Mouse (Mus musculus) embryo, embryonic 10 days (tissue): ENCODE data around the gene 6330409D20Rik.

Source experiments
- DNase-seq: peaks from one replicate; pipeline ENCODE4 v3.0.0-alpha.2; 2015; ENCODE audit warnings: low spot score

Gene 6330409D20Rik

GRCm38 (mm10) chr2:32724149-32724548 lies 16.7 kb downstream of the 6330409D20Rik start:
- no peak for DNase-seq

DNA sequence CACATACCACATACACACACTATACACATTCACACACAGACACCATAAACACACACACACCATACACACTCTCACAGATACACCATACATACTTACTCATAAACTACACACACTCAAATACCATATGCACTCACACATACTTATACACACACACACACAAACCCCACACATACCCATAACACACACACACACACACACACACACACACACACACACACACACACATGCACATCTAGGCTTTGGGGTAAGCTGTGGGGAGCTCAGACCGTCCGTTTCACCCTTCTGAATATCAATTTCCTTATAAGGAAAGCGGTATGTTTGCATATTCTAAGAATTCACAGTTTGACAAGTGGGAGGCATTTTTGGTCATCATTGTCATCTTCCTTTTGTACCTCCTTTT lies 18.2 kb downstream of the 6330409D20Rik start:
- no peak for DNase-seq

GRCm38 (mm10) chr2:32722046-32722445 lies 18.8 kb downstream of the 6330409D20Rik start:
- DNase-seq, result no peak

DNA sequence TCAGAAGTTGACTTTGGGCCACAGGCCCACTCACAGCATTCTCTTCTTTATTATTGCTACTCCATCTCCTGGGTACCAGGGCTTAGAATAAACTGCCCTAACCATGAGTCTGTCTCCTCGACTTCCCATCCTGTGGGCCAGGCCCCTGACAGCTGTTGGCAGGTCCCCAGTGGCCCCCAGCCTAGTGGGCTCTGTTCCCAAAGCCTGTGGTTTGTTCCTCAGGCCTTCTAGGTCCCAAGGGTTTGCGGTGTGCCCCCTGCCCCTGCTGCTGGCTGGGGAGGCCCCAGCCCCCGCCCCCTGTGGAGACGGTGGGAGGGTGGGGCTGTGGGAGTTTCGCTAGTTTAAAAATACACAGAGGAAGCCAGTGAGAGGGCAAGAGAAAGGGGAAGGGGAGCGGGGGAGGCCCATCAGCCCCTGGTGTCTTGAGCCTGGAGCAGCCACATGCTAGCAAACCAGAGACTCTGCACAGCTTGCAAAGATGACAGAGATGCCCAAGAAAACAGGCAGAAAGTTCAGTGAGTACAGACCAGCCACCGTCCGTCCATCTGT lies 20.1 kb downstream of the 6330409D20Rik start, which contains the start of gene Sh2d3c:
Gene Sh2d3c (plus strand): TSS at position 375 of the 549 bp plus-strand sequence.
- no peak for DNase-seq

- no peak for DNase-seq
These were observed 20.8 kb downstream of the 6330409D20Rik start for GRCm38 (mm10) chr2:32720053-32720452.

GRCm38 (mm10) chr2:32718761-32719160 lies 22.1 kb downstream of the 6330409D20Rik start:
- no peak for DNase-seq

GRCm38 (mm10) chr2:32714987-32715425 lies 25.8 kb downstream of the 6330409D20Rik start:
- no peak for DNase-seq

GRCm38 (mm10) chr2:32714117-32714986 lies 26.5 kb downstream of the 6330409D20Rik start:
- no peak for DNase-seq

DNA sequence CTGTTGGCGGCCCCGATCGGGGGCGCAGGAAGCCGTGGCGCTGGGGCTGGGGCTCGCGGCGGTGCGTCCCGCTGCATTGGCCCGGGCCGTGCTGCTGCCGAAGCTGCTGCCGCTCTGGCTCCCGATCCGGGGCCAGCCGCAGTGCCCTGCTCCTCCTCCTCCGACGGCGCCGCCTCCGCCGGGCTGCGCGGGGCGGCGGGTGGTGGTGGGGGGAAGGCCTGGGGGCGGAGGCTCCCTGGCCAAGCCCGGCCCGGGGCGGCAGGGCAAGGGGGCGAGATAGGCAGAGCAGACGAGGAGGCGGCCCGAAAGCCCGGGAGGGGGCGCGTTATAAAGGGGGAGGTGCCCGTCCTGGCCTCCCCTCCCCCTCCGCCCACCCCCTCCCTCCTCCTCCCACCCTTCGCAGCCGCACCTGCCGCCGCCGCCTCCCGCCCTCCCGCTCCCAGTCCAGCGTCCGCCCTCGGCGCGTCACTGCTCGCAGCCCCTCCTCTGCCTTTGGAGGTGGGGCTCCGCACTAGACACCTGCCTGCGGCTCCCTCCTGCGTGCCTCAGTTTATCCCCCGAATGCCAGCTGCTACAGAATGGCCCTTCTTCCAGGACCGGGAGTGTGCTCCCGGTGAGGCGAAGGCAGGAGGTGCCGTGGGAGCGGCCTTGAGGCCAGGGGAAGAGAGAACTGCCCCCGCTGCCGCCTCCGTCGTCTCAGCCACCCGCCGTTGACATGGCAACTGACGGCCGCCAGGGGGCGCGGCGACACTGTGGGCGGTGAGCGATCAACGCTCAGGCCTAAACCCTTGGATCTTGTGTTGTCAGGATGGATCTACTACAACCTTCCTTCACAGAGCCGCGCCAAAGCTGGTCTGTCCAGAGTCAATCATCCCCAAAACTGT lies 27.6 kb downstream of the 6330409D20Rik start, which contains the start of gene Cdk9:
Gene Cdk9 (minus strand): TSS at position 143 of the 884 bp plus-strand sequence.
- DNase-seq, result peak; percentile 95

DNA sequence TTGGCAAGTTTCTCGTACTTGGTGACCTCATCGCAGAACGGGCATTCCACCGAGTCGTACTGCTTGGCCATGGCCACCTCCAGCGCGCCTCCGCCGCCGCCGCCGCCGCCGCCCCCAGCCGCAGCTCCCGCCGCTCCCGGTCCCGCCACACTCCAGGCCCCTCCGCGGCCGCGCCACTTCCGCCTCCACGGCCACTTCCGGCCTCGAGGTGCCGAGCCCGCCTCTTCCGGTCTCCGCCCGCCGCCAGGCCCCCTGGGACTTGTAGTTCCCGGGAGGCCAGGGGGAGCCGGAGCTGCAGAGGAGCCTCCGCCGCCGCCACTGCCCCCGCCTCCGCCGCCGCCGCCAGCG lies 28.3 kb downstream of the 6330409D20Rik start:
- peak; percentile 92 for DNase-seq

GRCm38 (mm10) chr2:32712108-32712551 lies 28.7 kb downstream of the 6330409D20Rik start:
- DNase-seq, result peak; percentile 60

GRCm38 (mm10) chr2:32711301-32712056 lies 29.3 kb downstream of the 6330409D20Rik start:
- no peak for DNase-seq

DNA sequence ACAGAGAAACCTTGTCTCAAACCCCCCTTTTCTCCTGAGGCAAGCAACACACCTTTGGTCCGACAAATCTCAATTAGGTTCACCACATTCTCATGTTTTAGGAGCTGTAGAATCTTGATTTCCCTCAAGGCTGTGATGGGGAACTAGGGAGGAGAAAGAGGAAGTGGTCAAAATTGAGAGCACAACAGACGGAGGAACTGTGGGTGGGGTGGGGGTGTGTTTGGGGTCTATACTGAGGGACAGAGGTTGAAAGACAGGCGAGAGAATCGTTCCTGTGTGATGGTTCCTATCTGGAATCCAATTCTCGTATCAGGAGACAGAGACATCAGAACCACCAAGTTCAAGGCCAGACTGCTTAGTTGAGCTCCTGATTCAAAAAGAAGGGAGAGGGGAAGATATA lies 30.4 kb downstream of the 6330409D20Rik start:
- no peak for DNase-seq

DNA sequence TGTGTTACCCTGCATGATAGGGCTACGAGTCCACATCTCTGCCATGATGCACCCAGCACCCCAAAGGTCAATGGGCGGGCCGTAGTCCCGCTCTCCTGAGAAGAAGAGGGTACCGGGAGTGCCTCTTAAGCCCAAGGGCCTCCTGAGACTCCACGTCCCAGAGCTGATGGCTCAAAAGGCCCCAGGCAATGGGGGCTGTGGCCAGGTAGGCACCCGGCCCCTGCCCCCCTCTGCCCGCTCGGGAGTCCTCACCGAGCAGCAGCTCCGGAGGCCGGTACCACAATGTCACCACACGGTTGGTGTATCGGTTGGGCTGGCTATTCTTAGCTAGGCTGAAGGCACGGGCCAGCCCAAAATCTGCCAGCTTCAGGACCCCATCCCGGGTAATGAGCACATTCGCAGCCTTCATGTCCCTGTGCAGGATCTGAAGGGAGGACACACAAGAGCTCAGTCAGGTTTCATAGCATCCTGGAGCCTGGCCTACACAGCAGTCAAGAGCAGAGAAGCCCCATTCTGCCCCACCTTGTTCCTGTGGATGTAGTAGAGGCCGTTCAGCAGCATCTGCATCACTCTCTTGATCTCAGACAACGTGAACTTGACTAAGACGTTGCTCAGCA lies 31.2 kb downstream of the 6330409D20Rik start:
- no peak for DNase-seq

DNA sequence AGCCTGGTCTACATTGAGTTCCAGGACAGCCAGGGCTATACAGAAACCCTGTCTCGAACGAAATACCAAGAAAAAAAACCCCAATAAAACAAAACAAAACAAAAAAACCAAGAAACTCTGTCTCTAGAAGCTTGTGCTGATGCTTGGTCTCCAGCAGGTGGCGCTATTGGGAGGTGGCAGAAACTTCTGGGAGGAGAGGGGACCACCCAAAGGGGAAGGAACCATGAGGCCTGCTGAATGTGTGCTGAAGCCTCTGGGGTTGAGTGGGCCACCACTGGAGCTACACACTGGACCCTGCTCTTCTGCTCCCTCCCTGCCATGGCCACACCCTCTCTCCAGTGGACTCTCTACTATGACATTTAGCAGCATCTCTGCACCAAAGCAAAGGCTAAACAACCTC lies 32.2 kb downstream of the 6330409D20Rik start:
- peak; percentile 85 for DNase-seq

- no peak for DNase-seq
These were observed 33.8 kb downstream of the 6330409D20Rik start for GRCm38 (mm10) chr2:32706971-32707370.

DNA sequence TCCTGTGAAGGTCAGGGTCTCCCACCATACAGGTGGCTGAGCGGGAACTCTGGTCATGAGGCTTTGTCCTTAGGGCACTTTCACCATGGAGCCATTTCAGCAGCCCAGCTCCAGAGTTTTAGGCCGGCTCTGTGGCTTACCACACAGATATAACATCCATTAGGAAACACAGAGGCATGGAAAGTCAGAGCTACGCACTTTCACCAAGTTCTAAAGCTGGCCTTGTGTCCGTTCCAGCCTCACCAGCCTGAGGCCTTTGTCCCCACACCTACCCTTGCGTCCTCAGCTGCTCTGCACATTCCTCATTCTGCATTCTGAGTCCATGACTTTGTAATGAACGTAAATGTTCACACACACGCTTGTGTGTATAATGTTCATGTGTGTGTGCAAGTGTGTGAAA lies 35.8 kb downstream of the 6330409D20Rik start:
- no peak for DNase-seq

DNA sequence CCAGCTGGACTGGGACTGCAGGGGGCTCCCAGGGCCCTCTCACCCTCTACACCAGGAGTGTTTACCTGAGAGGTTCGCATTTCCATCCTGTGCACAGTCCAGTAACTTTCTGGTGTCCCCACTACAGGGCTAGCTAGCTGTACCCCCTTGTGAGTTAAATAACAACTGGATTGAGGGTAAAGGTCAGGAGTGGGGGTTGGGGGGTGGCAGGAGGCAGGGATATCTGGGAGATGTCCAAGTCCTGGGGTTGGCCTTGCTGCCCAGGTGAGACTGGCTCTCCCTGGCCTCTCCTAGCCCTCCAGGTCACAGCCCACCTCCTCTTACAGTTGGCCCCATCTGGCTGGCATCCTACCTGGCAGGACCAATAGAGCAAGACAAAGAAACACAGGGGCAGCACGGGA lies 36.8 kb downstream of the 6330409D20Rik start, which contains the start of gene Fpgs:
Gene Fpgs (minus strand): TSS at position 125 of the 401 bp plus-strand sequence.
- DNase-seq, result no peak

DNA sequence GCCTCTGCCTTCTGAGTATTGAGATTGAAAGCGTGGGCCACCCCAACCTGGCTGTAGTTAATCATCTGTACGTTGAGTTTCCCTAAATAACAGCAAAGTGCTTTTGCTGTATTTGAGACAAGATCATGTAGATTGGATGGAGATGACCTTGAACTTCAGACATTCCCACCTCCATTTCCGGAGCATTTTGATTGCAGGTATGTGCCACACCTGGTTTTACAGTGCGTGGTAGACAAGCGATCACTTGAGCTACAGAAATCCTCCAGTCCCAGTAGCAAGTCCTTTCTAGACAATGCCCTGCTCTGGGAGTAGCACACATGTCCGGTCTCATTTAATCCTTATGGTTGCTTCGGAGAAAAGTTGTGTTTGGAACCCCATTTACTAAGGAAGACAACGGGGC lies 37.8 kb downstream of the 6330409D20Rik start:
- no peak for DNase-seq

- DNase-seq, result no peak
These were observed 39.7 kb downstream of the 6330409D20Rik start for GRCm38 (mm10) chr2:32700966-32701743.
